Mouse (Mus musculus) embryonic facial prominence, embryonic 12.5 days (tissue): ENCODE data around the gene Fdx1. TPM values are rescaled to one million over a fixed set of nuclear protein-coding genes. Genes with fewer than 3 reads are reported as not detected.

Source experiments
- ATAC-seq: fragments of 200-750 bp; cut with Nextera tagmentation; 2 replicates; pipeline ENCODE4 v1.8.0; 2017; ENCODE audit not compliant: insufficient number of reproducible peaks, insufficient read depth, low FRiP score, low TSS enrichment
- H3K27ac ChIP-seq: fragments of 300-500 bp; sonication (generic); 2 replicates; pipeline ENCODE4 v1.5.1; 2016; ENCODE audit warnings: mild to moderate bottlenecking
- H3K27me3 ChIP-seq: fragments of 300-500 bp; sonication (generic); 2 replicates; pipeline ENCODE4 v1.6.1; 2016; ENCODE audit warnings: mild to moderate bottlenecking, moderate library complexity
- H3K36me3 ChIP-seq: fragments of 300-500 bp; sonication (generic); 2 replicates; pipeline ENCODE4 v1.6.1; 2016; ENCODE audit warnings: mild to moderate bottlenecking
- H3K4me1 ChIP-seq: fragments of 300-500 bp; sonication (generic); 2 replicates; pipeline ENCODE4 v1.6.1; 2016
- H3K4me2 ChIP-seq: fragments of 300-500 bp; sonication (generic); replicated peaks from 2 replicates; pipeline ENCODE4 v1.6.1; 2016; ENCODE audit warnings: mild to moderate bottlenecking, moderate library complexity
- H3K4me3 ChIP-seq: fragments of 300-500 bp; sonication (generic); 2 replicates; pipeline ENCODE4 v1.5.1; 2016; ENCODE audit warnings: mild to moderate bottlenecking
- H3K9ac ChIP-seq: fragments of 300-500 bp; sonication (generic); 2 replicates; pipeline ENCODE4 v1.6.1; 2016; ENCODE audit warnings: mild to moderate bottlenecking, moderate library complexity
- H3K9me3 ChIP-seq: fragments of 300-500 bp; sonication (generic); 2 replicates; pipeline ENCODE4 v1.6.1; 2016; ENCODE audit warnings: mild to moderate bottlenecking, moderate library complexity
- WGBS: fragments of 180-500 bp; shearing (Covaris S2); methylation state at CpG from one replicate; pipeline ENCODE4 v1.1.7; 2016; 5-methylcytosine and 5-hydroxymethylcytosine counted together
- polyA plus RNA-seq: library from polyadenylated mRNA; unstranded; fragments of >200 nt; fragmentation: Nextera tagmentation; extraction: Ambion mirVana; gene quantifications from 2 replicates; pipeline ENCODE4 v1.2.1, GENCODE M21; 2016

Fdx1 gene
- polyA plus RNA-seq, 1 experiment from 2014 or later, result 66.1 TPM

GRCm38 (mm10) chr9:51928116-51928515, 35.2 kb downstream of the Fdx1 start:
- WGBS, result 18% methylated on average over 10 of the region's 10 CpGs
- Histone ChIP-seq H3K4me3 (no peak overlapping the region), H3K27ac (peak overlapping the region; percentile 80)

DNA sequence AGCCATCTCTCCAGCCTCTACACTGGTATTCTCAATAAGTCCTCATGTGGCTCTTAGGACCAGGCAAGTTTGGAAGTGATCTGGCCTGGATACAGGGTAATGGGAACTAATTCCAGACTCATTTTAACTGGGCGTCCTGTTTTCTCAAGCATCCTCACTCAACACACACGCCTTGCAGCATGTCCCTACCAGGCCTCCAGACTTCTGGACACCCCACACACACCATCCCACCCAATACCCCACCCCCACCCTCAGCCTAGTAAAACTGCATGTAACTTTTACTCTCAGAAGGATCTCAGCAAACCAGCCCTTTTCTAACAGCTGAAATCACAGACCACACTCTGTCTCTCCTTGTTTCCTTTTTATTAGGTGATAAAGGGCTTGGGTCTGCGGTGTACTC, 35.7 kb downstream of the Fdx1 start:
- no peaks in the 10 kb centered on the region for H3K36me3 ChIP-seq
- no peaks in the 10 kb centered on the region for H3K27me3 ChIP-seq
- H3K9me3 ChIP-seq, result no peaks in the 10 kb centered on the region
- H3K9ac ChIP-seq, result no peak overlapping the region
- H3K4me1 ChIP-seq, result peaks cover 26% of the 10 kb centered on the region
- H3K4me3 ChIP-seq, result no peak overlapping the region
- WGBS, result 67% methylated on average over 3 of the region's 3 CpGs
- peak overlapping the region; percentile 29 for H3K4me2 ChIP-seq
- H3K27ac ChIP-seq, result peak overlapping the region; percentile 80
- ATAC-seq, result no peak

More at GRCm38 (mm10) chr9:51928116-51928515, 35.2 kb downstream of the Fdx1 start:
- H3K9ac ChIP-seq, result no peak overlapping the region
- no peaks in the 10 kb centered on the region for H3K27me3 ChIP-seq
- peak; percentile 67; the same call in 1 of the 2 replicates for ATAC-seq
- no peaks in the 10 kb centered on the region for H3K9me3 ChIP-seq
- H3K36me3 ChIP-seq, result no peaks in the 10 kb centered on the region
- H3K4me2 ChIP-seq, result peak overlapping the region; percentile 29
- H3K4me1 ChIP-seq, result peaks cover 26% of the 10 kb centered on the region

GRCm38 (mm10) chr9:51926629-51927028, 36.7 kb downstream of the Fdx1 start:
- Histone ChIP-seq H3K4me3 (no peak overlapping the region), H3K27me3 (no peaks in the 10 kb centered on the region), H3K4me2 (no peak overlapping the region), H3K27ac (no peak overlapping the region), H3K9ac (no peak overlapping the region), H3K9me3 (no peaks in the 10 kb centered on the region), H3K36me3 (no peaks in the 10 kb centered on the region), H3K4me1 (peaks cover 26% of the 10 kb centered on the region)
- ATAC-seq, result no peak
- 93% methylated on average over 8 of the region's 8 CpGs for WGBS

GRCm38 (mm10) chr9:51924551-51925081, 38.7 kb downstream of the Fdx1 start:
- Histone ChIP-seq H3K4me2 (no peak overlapping the region), H3K36me3 (no peaks in the 10 kb centered on the region), H3K27ac (no peak overlapping the region), H3K4me3 (no peak overlapping the region), H3K9me3 (no peaks in the 10 kb centered on the region), H3K9ac (no peak overlapping the region), H3K27me3 (no peaks in the 10 kb centered on the region), H3K4me1 (peaks cover 26% of the 10 kb centered on the region)
- no peak for ATAC-seq
- WGBS, result 80% methylated on average over 8 of the region's 8 CpGs

DNA sequence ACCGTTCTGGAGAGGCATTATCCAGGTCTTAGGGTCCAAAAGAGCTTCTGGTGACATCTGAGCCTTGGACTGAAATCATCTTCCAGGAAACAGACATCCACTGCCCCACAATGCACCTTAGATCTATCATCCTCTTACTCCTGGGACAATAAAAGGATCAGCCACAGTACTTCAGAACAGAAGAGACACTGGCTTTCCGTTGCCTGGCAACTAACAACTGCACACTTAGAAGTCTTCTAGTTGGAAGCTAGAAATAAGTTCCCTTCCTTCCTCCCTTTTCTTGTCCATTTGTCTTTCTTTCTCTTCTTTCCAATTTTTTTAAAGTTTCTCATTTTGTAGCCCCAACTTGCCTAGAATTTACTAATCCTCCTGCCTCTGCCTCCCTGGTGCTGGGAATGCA, 40.6 kb downstream of the Fdx1 start:
- Histone ChIP-seq H3K4me3 (no peak overlapping the region), H3K4me2 (no peak overlapping the region), H3K27ac (no peak overlapping the region), H3K36me3 (no peaks in the 10 kb centered on the region), H3K9ac (no peak overlapping the region), H3K27me3 (no peaks in the 10 kb centered on the region), H3K4me1 (peaks cover 8% of the 10 kb centered on the region), H3K9me3 (no peaks in the 10 kb centered on the region)
- ATAC-seq, result no peak
- WGBS, result 89% methylated on average over 2 of the region's 2 CpGs

DNA sequence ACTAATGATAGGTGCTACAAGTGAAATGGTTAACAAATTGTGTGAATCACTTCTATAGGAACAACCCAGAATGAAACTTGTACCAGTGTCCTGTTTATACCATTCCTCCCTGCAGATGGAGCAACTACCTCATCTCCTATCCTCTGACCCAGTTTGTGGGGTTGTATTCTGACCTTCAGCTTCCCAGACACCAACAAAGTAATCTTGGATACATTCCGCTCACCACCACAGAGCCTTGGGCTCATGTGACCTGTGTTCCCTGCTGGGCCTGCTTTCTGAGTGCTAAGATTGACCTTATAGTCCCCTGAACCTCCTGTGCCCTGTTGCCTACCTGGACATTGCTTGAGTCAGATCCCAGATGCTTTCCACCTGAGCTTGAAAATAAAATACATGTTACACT, 47.8 kb downstream of the Fdx1 start:
- no peak overlapping the region for H3K4me2 ChIP-seq
- no peak overlapping the region for H3K4me3 ChIP-seq
- ATAC-seq, result no peak
- no peak overlapping the region for H3K27ac ChIP-seq
- no peaks in the 10 kb centered on the region for H3K4me1 ChIP-seq
- no peaks in the 10 kb centered on the region for H3K36me3 ChIP-seq
- WGBS, result 72% methylated on average over 1 of the region's 1 CpGs
- no peaks in the 10 kb centered on the region for H3K9me3 ChIP-seq
- H3K9ac ChIP-seq, result no peak overlapping the region
- H3K27me3 ChIP-seq, result no peaks in the 10 kb centered on the region

GRCm38 (mm10) chr9:51914481-51915120, 48.8 kb downstream of the Fdx1 start:
- Histone ChIP-seq H3K4me2 (no peak overlapping the region), H3K9me3 (no peaks in the 10 kb centered on the region), H3K4me3 (no peak overlapping the region), H3K36me3 (no peaks in the 10 kb centered on the region), H3K4me1 (no peaks in the 10 kb centered on the region), H3K27ac (no peak overlapping the region), H3K27me3 (no peaks in the 10 kb centered on the region), H3K9ac (no peak overlapping the region)
- WGBS, result 75% methylated on average over 15 of the region's 15 CpGs
- ATAC-seq, result no peak

GRCm38 (mm10) chr9:51908838-51909237, 54.5 kb downstream of the Fdx1 start:
- Histone ChIP-seq H3K4me2 (no peak overlapping the region), H3K27me3 (no peaks in the 10 kb centered on the region), H3K36me3 (no peaks in the 10 kb centered on the region), H3K27ac (no peak overlapping the region), H3K4me3 (no peak overlapping the region), H3K4me1 (no peaks in the 10 kb centered on the region), H3K9ac (no peak overlapping the region), H3K9me3 (no peaks in the 10 kb centered on the region)
- 9% methylated on average over 2 of the region's 2 CpGs for WGBS
- ATAC-seq, result no peak

- H3K36me3 ChIP-seq, result no peaks in the 10 kb centered on the region
- no peaks in the 10 kb centered on the region for H3K9me3 ChIP-seq
- H3K9ac ChIP-seq, result no peak overlapping the region
- H3K4me1 ChIP-seq, result no peaks in the 10 kb centered on the region
- H3K4me3 ChIP-seq, result no peak overlapping the region
- no peak for ATAC-seq
- no peaks in the 10 kb centered on the region for H3K27me3 ChIP-seq
- no peak overlapping the region for H3K4me2 ChIP-seq
- no peak overlapping the region for H3K27ac ChIP-seq
- WGBS, result 80% methylated on average over 3 of the region's 3 CpGs
Observed at GRCm38 (mm10) chr9:51908255-51908654, 55.1 kb downstream of the Fdx1 start.

DNA sequence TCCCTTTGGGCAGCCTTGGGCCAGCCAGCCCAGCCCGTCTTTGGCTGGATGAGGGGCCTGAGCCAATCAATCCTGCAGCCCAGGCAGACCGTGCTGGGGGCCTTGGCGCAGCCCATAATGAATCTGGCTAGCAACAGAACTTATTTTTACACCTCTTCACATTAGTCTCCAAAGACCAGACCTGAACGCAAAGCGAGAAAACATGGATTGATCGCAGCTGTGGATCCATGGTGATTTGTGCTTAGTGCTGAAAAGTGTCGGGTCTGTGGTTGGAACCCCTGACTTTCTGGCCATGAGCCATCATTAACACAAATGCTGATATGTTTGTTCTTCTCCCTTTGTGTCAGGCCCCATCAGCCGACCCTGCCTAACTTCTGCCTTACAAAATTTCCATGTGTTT, 56.4 kb downstream of the Fdx1 start:
- no peak overlapping the region for H3K27ac ChIP-seq
- H3K4me1 ChIP-seq, result no peaks in the 10 kb centered on the region
- H3K9me3 ChIP-seq, result no peaks in the 10 kb centered on the region
- no peak overlapping the region for H3K4me2 ChIP-seq
- ATAC-seq, result no peak
- H3K27me3 ChIP-seq, result no peaks in the 10 kb centered on the region
- no peak overlapping the region for H3K9ac ChIP-seq
- H3K4me3 ChIP-seq, result no peak overlapping the region
- 86% methylated on average over 8 of the region's 8 CpGs for WGBS
- no peaks in the 10 kb centered on the region for H3K36me3 ChIP-seq
